Mouse (Mus musculus) heart, embryonic 14.5 days (tissue): ENCODE measurements around the gene Blcap. TPM values are rescaled to one million over a fixed set of nuclear protein-coding genes. Genes with fewer than 3 reads are reported as not detected.
"Not testable (repeated sequence)": the region's sequence is repeated elsewhere in the genome, so short reads cannot be mapped to it uniquely, and the experiment has no call there.

Source experiments
- ATAC-seq: fragments of 200-750 bp; cut with Nextera tagmentation; 2 replicates; pipeline ENCODE4 v1.8.0; 2017; ENCODE audit warnings: low read depth, moderate TSS enrichment; ENCODE audit not compliant: insufficient number of reproducible peaks, insufficient read depth, low FRiP score
- H3K27ac ChIP-seq, 2 experiments: fragments of 200-500 bp in 1 of 2; fragments of 300-500 bp in 1 of 2; sonication (generic) in 1 of 2; replicated peaks in 1 of 2; 2 replicates each; pipeline ENCODE4 v1.5.1; 2012 to 2014; ENCODE audit warnings: low read depth in 2 of 2, low read length in 2 of 2, control low read depth in 1 of 2, mild to moderate bottlenecking in 1 of 2, mixed read lengths in 1 of 2; ENCODE audit not compliant: control insufficient read depth in 1 of 2, insufficient read depth in 1 of 2
- H3K27me3 ChIP-seq: fragments of 300-500 bp; sonication (generic); 2 replicates; pipeline ENCODE4 v1.6.1; 2014; ENCODE audit warnings: mild to moderate bottlenecking, low read length, control low read depth; ENCODE audit not compliant: control insufficient read depth, insufficient read depth
- H3K36me3 ChIP-seq: fragments of 300-500 bp; sonication (generic); 2 replicates; pipeline ENCODE4 v1.6.1; 2014; ENCODE audit warnings: mild to moderate bottlenecking, control low read depth, low read length, mixed read lengths; ENCODE audit not compliant: control insufficient read depth, insufficient read depth
- H3K4me1 ChIP-seq, 2 experiments: fragments of 200-500 bp in 1 of 2; fragments of 300-500 bp in 1 of 2; sonication (generic) in 1 of 2; 2 replicates each; pipeline ENCODE4 v1.6.1; 2012 to 2014; ENCODE audit warnings: low read length in 2 of 2, control low read depth in 1 of 2, mixed read lengths in 1 of 2; ENCODE audit not compliant: control insufficient read depth in 2 of 2, insufficient read depth in 2 of 2
- H3K4me2 ChIP-seq: fragments of 300-500 bp; sonication (generic); 2 replicates; pipeline ENCODE4 v1.6.1; 2014; ENCODE audit warnings: mild to moderate bottlenecking, low read length
- H3K4me3 ChIP-seq, 2 experiments: fragments of 200-500 bp in 1 of 2; fragments of 300-500 bp in 1 of 2; sonication (generic) in 1 of 2; 2 replicates each; pipeline ENCODE4 v1.5.1; 2012 to 2014; ENCODE audit warnings: low read length in 2 of 2, mild to moderate bottlenecking in 2 of 2, control low read depth in 1 of 2, low read depth in 1 of 2, moderate library complexity in 1 of 2; ENCODE audit not compliant: control insufficient read depth in 1 of 2, insufficient read depth in 1 of 2
- H3K9ac ChIP-seq: fragments of 300-500 bp; sonication (generic); 2 replicates; pipeline ENCODE4 v1.6.1; 2014; ENCODE audit warnings: mild to moderate bottlenecking, low read length
- H3K9me3 ChIP-seq: fragments of 300-500 bp; sonication (generic); 2 replicates; pipeline ENCODE4 v1.6.1; 2016; ENCODE audit warnings: low read length, control low read depth; ENCODE audit not compliant: control insufficient read depth
- WGBS: fragments of 180-500 bp; shearing (Covaris S2); extraction: QIAGEN DNeasy Blood & Tissue Kit; methylation state at CpG from one replicate; pipeline ENCODE4 v1.1.7; 2014; 5-methylcytosine and 5-hydroxymethylcytosine counted together
- polyA plus RNA-seq: library from polyadenylated mRNA; unstranded; fragments of >200 nt; fragmentation: Nextera tagmentation; extraction: Ambion mirVana; gene quantifications from 2 replicates; pipeline ENCODE4 v1.2.1, GENCODE M21; 2014

The Blcap gene
- polyA plus RNA-seq, 1 experiment from 2014 or later = 41.0 TPM

GRCm38 (mm10) chr2:157596876-157597566 lies 25.9 kb upstream of the Blcap start:
- ATAC-seq = no peak
- H3K27me3 ChIP-seq = no peaks in the 10 kb centered on the region
- no peak overlapping the region for H3K9ac ChIP-seq
- H3K4me1 ChIP-seq = peaks cover 9 to 11% of the 10 kb centered on the region in 2 experiments
- no peaks in the 10 kb centered on the region for H3K36me3 ChIP-seq
- WGBS = 57% methylated on average over 22 of the region's 22 CpGs
- peak overlapping the region; percentile 27 for H3K4me2 ChIP-seq
- H3K9me3 ChIP-seq = no peaks in the 10 kb centered on the region
- no peak overlapping the region for H3K27ac ChIP-seq
- peak overlapping the region in 1 of 2 experiments; percentile 4; a peak in 1 of 4 replicates for H3K4me3 ChIP-seq

GRCm38 (mm10) chr2:157585351-157585750 lies 14.3 kb upstream of the Blcap start:
- 24% methylated on average over 7 of the region's 7 CpGs for WGBS
- not testable (repeated sequence) for ATAC-seq, H3K9me3 ChIP-seq

GRCm38 (mm10) chr2:157572786-157573185 lies 1.7 kb upstream of the Blcap start:
- 53% methylated on average over 2 of the region's 2 CpGs for WGBS
- Histone ChIP-seq H3K9ac (no peak overlapping the region; the same call in 1 of the 2 replicates), H3K36me3 (no peaks in the 10 kb centered on the region), H3K4me2 (no peak overlapping the region), H3K4me1 (no peaks in the 10 kb centered on the region), H3K27me3 (0 out of 2 replicates have a peak, but pooled peaks cover 4% of the 10 kb centered on the region), H3K9me3 (no peaks in the 10 kb centered on the region), H3K27ac (no peak overlapping the region), H3K4me3 (no peak overlapping the region)
- ATAC-seq = no peak

More at GRCm38 (mm10) chr2:157585351-157585750, 14.3 kb upstream of the Blcap start:
- H3K4me2 ChIP-seq, H3K36me3 ChIP-seq, H3K4me1 ChIP-seq, H3K27me3 ChIP-seq, H3K27ac ChIP-seq, H3K4me3 ChIP-seq, H3K9ac ChIP-seq: not testable (repeated sequence)

DNA sequence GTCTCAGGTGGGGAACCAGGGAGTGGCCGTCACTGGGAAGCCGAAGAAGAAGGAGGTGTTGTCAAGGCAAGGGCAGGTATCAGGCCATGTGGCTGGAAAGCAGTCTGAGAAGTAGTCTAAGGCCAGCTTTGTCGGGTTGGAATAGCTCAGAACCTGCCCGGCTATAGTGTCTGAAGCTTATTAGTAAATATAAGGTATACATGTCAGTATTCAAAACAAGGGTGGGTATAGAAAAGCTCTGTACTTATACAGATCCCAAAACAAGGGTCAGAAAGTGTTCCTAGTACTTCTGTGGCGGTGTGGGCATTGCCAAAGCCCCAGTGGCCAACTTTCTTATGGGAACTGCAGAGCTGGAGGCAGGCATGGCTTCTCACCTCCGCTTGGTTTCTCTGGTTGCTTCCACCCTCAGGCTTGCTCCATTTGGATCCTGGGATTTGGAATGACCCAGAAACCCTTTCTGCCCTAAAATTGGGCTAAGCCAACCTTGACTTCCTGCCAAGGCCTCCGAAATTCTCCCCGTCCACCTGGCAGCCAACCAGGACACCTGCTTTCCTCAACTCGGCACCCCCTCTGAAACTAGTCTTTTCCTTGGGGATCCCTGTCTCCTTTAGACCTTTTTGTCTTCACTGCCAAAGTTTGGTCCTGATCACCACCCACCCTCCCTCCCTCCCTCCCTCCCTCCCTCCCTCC lies 1.1 kb downstream of the Blcap start:
- no peaks in the 10 kb centered on the region for H3K9me3 ChIP-seq
- H3K4me3 ChIP-seq = no peak overlapping the region
- H3K4me1 ChIP-seq = peaks cover 2 to 13% of the 10 kb centered on the region in 2 experiments; a peak in 2 of 4 replicates
- no peak for ATAC-seq
- H3K9ac ChIP-seq = no peak overlapping the region
- 0 out of 2 replicates have a peak, but pooled peaks cover 4% of the 10 kb centered on the region for H3K27me3 ChIP-seq
- WGBS = 67% methylated on average over 9 of the region's 9 CpGs
- H3K36me3 ChIP-seq = no peaks in the 10 kb centered on the region
- H3K4me2 ChIP-seq = no peak overlapping the region
- no peak overlapping the region for H3K27ac ChIP-seq

DNA sequence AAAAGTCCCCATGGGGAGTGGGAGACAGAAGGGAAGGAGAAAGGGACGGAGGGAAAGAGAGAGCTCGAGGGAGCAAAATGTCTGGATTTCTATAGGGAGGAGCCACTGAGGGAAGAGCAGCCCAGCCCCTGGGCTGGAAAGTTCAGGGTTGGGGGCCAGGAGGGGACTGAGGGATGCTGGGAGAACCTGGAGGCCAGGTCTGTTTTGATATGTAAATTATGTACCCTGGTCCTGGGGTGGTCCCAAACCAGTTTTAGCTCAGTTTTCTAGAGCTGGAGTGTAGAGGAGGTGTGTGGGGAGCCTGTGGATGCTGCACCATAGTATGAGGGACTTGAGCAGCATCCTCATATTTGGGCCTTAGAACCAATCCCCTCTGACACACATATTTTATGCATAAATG lies 2.2 kb downstream of the Blcap start:
- H3K9me3 ChIP-seq = no peaks in the 10 kb centered on the region
- ATAC-seq = no peak
- peaks cover 2% of the 10 kb centered on the region; the same call in 1 of the 2 replicates for H3K36me3 ChIP-seq
- no peak overlapping the region for H3K27ac ChIP-seq
- 28% methylated on average over 2 of the region's 2 CpGs for WGBS
- no peak overlapping the region for H3K4me2 ChIP-seq
- peaks cover 2 to 17% of the 10 kb centered on the region in 2 experiments; a peak in 2 of 4 replicates for H3K4me1 ChIP-seq
- no peak overlapping the region for H3K9ac ChIP-seq
- H3K27me3 ChIP-seq = 0 out of 2 replicates have a peak, but pooled peaks cover 4% of the 10 kb centered on the region
- no peak overlapping the region for H3K4me3 ChIP-seq

- peak overlapping the region in 1 of 2 experiments; percentile 98; a peak in 2 of 4 replicates for H3K4me3 ChIP-seq
- 0 out of 2 replicates have a peak, but pooled peaks cover 4% of the 10 kb centered on the region for H3K27me3 ChIP-seq
- peaks cover 2 to 17% of the 10 kb centered on the region in 2 experiments; a peak in 2 of 4 replicates for H3K4me1 ChIP-seq
- peak overlapping the region; percentile 97 for H3K9ac ChIP-seq
- ATAC-seq = no peak
- no peaks in the 10 kb centered on the region for H3K9me3 ChIP-seq
- H3K27ac ChIP-seq = no peak overlapping the region
- peaks cover 7% of the 10 kb centered on the region for H3K36me3 ChIP-seq
- H3K4me2 ChIP-seq = peak overlapping the region; percentile 91
- 83% methylated on average over 11 of the region's 11 CpGs for WGBS
These were observed 3.7 kb downstream of the Blcap start for GRCm38 (mm10) chr2:157567235-157567961.

DNA sequence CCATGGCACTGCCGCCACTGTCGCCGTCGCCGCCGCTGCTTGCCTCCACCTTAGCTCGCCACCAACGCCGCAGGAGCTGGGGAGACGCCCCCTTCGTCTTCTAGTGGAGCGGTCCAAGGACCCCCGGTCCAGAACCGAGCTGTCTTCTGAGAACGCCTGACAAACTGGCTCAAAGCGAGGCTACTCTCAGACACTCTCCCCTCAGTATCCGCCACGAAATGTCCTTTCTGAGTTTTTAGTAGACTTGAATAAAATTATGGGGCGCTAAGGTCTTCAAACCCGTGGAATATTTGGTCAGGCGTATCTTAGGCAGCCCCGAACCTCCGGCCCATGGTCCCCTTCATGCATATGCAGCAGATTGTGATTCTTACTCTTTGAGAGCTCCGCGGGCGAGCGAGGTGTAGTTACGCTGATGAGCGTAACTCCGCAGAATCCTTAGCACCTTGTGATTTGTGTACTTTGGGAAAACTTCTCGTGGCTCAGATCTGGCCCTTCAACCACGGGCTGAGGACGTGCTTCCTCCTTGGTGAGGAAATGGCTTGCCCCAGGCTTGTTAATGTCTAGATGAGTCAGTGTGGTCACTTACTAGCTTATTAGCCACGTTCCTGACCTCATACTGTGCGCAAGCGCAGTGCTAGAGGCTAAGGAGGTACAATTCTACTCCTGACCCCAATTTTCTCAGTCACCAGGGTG lies 4.7 kb downstream of the Blcap start:
- peak overlapping the region; percentile 97 for H3K9ac ChIP-seq
- H3K4me2 ChIP-seq = peak overlapping the region; percentile 91
- no peaks in the 10 kb centered on the region for H3K27me3 ChIP-seq
- peaks cover 2 to 17% of the 10 kb centered on the region in 2 experiments; a peak in 3 of 4 replicates for H3K4me1 ChIP-seq
- ATAC-seq = peak; percentile 79
- H3K36me3 ChIP-seq = peaks cover 14% of the 10 kb centered on the region
- H3K9me3 ChIP-seq = peaks cover 8% of the 10 kb centered on the region; the same call in 1 of the 2 replicates
- H3K27ac ChIP-seq = peak overlapping the region; percentile 84 to 92
- peak overlapping the region; percentile 74 to 98 for H3K4me3 ChIP-seq
- WGBS = under 1% methylated on average over 36 of the region's 36 CpGs
